Mouse (Mus musculus) heart, adult 11 months (tissue): ENCODE measurements around the gene Strn3.

ENCODE experiments used
- DNase-seq: peaks from one replicate; pipeline ENCODE4 v3.0.0; 2022

Gene Strn3

DNA sequence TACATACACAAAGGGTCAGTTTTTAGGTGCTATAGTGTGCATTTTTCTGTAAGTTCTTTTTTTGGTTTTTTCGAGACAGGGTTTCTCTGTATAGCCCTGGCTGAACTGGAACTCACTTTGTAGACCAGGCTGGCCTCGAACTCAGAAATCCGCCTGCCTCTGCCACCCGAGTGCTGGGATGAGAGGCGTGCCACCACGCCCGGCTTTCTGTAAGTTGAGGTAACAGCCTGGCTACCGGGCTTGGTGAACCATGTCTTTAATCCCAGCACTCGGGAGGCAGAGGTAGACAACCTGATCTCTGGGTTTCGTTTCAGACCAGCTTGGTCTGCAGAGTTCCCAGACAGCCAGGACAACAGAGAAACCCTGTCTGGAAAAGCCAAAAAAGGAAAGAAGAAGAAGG lies 1.2 kb upstream of the Strn3 start:
- DNase-seq: peak; percentile 88

DNA sequence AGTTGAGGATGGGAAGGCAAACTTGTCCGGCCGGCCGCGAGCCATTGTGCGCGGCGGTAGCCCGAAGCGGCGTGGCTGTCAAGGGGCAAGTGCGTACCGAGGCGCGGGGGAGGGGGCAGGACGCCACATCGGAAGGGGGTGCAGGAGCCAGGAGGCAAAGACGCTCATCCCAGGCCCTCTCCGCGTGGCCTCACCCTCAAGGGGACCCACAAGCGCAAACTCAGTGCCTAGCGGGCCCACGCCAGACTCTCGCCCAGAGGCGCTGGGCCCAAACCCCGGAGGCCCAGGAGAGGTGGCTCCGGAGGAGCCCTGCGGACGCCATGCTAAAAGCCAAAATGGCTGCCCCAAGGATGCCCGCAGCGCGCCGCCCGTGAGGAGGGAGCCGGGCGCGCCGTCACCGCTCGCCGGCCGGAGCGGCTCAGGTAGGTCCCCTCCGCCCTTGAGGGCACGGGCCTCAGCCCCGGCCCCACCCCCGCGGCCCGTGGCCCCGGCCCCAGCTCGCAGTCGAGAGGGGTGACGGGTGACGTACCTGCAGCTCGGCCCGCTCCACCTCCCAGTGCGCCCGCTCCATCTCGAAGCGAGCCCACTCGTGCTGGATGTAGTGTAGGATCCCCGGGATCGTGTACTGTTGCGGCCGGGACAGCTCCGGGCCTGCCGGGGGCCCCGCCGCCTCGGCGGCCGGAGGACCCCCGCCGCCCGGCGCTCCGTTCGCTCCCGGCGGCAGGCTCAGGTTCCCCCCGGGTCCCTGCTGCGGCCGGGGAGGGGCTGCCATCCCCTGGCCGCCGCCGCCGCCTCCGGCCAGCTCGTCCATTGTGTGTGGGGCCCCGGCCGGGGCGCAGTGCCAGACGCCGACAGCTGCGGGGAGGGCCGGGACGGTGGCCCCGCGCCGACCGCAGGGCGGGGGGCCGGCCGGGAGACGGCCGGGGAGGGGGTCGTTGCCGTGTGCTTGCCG lies 528 bp downstream of the Strn3 start, which contains the start of gene Ap4s1:
Ap4s1 (plus strand) TSS at position 141 of the 952 bp plus-strand sequence.
- DNase-seq: peak; percentile 98

DNA sequence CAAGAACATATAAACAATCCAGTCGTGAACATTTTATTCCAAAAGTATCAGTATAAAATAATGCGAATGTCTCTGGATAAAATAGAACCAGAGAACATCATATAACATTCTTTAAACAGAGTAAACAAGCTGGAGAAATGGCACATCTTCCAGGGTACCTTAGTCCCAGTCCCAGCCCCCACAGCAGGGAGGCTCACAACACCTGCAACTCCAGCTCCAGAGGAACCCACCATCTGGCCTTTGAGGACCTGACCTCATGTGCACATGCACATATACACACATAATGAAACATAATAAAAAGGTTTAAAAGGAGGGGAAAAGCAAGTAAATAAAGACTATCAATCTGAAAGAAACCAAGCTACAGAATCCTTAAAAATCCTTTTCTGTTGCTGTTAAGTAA lies 3.2 kb downstream of the Strn3 start:
- DNase-seq: peak; percentile 87

DNA sequence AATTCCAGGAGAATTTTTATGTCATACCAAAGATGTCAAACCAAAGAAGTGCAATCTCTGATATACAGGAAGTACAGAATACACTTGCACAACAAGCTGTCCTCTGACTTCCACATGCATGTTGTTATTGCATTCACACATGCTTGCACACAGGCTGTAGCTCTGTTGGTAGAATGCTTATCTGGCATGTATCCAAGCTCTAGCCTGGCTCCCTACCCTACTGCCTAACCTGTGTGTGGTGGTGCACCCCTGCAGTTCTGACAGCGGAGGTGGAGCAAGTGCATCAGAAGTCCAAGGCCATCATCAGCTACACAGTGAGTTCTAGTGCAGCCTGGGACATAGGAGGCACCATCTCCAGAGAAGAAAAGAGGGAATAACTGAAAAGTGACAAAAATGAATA lies 12.9 kb downstream of the Strn3 start:
- peak; percentile 76 for DNase-seq

DNA sequence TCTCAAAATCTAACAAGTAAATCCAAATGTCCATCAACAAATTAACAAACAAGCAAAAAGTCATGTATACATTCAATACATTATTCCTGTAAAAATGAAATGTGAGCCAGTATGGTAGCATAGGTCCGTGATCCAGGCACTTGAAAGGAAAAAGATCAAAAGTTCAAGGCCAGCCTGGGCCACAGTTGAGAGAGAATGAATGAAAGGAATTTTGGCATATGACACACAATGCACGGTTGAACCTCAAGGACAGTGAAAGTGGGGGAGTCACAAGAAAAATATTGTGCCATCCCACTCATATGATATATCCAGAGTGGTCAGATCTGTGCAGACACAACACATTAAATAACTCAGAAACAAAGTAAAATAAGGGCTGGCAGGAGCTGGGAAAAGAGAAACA lies 15.3 kb downstream of the Strn3 start:
- DNase-seq: peak; percentile 41

DNA sequence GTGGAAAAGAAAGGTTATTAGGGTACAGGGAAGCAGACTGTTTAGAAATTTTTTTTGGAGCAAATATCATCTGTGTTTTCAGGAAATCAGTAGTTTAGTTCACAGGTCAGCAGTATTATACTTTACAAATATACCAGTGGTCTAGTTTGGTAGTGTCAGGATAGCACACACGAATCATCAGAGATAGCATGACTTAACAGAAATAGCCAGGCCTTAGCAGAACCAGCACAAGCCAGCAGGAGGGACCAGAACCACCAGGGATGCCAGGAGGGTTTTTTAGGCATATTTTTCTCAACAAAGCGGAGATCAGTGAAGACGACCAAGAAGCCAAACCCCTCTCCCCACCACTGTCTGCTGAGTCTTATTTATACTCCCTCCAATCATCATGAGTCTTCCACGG lies 18.4 kb downstream of the Strn3 start:
- peak; percentile 85 for DNase-seq

DNA sequence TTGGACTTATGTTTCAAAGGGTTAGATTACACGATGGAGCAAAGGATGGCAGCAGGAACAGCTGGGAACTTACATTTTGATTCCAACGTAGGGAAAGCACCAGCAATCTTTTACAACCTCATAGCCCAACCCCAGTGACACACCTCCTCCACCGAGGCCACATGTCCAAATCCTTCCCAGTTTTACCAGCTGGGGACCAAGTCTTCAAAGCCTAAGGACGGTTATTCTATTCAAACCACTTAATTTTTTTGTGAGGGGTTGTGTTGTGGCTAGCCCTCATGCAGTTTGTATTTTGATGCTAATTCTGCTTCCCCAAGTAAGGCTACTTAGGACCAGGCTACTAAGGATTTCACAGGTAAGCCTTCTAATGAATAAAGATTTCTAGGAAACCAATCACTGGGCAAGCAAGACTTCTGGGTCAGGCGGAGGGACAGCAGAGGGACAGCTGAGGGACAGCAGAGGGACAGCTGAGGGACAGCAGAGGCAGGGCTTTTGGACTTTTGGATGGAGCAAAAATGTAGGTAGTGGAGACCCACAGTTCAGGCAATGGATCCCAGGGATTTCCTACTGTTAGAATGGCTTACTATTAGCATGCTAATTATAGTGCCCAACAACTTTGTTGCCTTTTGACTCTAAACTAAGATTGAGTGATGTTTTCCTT lies 20.3 kb downstream of the Strn3 start:
- DNase-seq: peak; percentile 75

DNA sequence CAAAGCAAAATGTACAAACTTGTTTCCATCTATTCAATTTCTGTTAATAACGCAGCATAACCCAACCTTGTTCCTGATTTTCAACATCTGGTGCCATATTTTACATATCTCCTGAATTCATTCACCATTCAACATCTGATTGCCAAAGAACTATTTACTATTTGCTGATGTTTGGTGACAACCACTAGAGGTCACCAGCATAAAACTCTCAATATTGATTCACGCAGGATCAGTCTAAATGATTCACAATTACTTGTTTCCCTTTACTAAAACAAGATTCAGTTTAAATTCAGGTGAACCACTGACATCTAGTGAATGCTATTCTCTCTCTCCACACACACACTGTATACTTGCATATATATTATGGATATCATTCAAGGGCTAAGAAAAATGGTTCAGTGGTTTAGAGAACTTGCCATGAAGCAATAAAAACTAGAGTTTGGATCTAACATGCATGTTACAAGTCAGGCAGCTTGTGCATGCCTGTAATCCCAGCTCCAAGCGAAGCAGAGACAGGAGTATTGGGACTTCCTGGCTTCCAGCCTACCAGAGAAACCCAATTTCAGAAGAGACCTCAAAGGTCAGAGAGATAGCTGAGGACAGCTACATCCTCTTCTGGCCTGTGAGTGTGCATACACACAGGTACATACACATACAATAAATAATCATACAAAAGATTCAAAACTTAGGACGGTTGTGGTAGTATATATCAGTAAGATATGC lies 24.8 kb downstream of the Strn3 start:
- DNase-seq: peak; percentile 70

DNA sequence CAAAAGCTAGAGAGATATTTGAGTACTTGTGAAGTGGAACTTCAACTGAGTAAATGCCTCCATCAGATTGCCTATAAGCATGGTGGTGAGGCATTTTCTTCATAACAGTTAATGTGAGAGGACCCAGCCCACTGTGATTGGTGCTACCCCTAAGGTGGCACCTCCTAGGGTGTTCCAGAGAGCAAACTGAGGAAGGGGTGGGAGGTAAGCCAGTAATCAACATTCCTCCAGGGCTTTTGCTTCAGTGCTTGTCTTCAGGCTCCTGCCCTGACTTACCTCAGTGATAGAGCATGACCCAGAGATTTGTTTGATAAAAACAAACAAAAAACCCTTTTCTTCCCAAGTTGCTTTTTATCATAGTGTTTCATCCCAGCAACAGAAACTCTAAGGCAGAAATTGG lies 27.8 kb downstream of the Strn3 start:
- DNase-seq: peak; percentile 53

DNA sequence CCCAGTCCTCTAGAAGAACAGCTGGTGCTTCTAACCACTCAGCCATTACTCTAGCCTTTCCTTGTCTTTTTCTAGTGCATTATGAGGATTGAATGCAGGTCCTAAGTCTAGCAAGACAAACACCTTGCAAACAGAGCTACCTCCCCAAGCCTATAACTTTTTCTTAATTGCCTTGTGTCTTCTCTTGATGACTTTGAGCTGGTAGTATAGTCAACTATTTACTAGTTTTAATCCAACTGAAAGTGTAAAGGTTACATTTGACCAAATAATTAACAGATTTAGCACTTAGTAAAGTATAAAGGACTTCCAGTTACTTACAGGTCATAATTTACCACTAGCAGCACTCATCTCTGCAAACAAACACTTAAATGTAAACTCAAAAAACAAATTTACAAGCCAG lies 28.7 kb downstream of the Strn3 start:
- DNase-seq: no peak

DNA sequence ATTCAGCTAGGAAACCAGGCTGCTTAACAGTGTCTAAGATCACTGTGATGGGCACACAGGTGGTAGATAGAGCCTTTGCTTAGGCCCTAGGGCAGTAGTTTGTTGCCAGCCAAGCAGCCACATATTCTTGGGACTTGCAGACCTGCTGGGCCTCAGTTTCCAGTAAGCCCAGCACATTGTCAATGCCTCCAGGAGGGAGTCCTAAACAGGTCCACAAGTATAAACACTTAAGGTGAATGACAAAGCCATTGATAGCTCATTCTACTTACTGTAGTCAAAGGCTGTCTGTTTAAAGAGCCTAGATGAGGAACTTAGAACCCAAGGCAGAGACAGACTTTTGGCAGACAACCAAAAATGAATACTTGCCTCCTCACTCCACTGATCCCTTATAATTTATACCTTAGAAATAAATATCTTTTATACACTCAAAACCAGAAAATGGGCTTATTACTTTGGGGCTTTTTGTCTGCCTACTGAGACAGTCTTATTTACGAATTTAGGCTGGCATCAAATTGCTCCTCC lies 35.7 kb downstream of the Strn3 start:
- no peak for DNase-seq

DNA sequence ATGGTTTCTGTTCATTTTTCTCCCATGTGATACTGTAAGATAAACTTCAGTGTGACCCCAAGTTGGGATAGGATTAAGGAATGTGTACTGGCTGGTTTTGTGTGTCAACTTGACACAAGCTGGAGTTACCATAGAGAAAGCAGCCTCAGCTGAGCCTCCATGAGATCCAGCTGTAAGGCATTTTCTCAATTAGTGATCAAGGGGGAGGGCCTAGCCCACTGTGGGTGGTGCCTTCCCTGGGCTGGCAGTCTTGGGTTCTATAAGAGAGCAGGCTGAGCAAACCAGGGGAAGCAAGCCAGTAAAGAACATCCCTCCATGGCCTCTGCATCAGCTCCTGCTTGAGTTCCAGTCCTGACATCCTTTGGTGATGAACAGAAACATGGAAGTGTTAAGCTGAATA lies 42.3 kb downstream of the Strn3 start:
- peak; percentile 51 for DNase-seq

DNA sequence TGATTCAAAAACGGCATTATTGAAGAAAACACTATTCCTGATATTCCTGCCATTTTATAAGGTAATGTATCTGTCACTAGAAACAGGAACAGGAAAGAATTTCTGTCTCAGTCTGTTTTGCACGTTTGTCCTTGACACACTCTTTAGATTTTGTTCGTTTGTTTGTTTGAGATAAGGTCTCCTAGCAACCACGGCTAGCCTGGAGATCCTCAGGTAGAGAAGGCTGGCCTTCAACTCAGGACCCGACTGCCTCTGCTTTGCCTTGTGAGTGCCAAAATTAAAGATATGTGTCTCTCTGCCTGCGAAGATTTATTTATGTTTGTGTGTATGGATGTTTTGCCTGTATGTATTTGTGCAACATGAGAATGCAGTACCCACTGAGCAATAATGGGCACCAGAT lies 49.8 kb downstream of the Strn3 start:
- DNase-seq: peak; percentile 53

DNA sequence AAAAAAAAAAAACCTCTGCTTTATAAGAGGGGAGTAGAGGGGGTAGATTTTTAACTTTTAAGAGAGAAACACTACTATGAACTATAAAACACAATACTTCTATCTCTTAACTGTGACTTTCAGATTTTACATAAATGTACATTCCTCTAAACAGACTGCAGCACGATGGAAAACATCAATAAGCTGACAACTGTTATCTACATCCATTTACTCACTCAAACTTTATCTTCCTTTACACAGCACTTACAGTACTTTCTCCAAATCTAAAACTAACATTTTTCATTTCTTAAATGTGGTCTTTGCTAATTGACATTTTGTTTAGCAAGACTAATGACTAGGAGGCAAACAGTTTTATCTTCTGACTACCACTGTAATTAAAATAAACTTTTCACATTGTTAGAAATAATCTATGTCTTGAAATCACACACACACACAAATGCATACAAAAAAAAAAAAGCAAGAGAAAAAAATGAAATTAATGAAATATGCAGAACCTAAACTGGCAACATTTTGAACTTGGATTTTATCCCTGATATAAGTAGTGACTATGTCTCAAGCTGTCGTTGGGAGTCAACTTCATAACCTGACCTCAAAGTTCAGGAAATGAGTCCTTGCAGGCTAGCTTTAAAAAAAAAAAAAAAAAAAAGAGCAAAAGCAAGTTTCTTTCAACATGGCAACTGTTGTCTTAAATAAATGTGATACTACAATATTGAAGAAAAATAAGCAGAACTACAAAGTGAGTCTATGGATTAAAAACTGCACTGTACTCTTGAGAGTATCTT lies 54.8 kb downstream of the Strn3 start:
- DNase-seq: no peak

DNA sequence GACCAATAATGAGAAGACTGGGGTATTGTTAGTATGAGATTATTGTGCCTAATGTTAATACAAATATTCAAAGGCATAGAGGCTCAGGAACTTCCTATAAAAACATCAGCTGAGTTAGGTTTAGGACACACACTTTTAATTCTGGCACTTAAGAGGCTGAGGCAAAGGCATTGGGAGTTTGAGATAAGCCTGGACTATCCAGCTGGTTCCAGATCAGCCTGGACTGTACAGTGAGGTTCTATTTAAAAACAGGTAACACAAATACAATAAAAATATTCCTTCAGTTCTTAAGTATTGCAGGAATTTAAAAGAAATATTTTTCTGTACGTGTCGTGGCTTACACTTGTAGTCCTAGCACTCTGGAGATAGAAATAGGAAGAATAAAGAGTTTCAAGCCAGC lies 55.4 kb downstream of the Strn3 start:
- DNase-seq: peak; percentile 70

DNA sequence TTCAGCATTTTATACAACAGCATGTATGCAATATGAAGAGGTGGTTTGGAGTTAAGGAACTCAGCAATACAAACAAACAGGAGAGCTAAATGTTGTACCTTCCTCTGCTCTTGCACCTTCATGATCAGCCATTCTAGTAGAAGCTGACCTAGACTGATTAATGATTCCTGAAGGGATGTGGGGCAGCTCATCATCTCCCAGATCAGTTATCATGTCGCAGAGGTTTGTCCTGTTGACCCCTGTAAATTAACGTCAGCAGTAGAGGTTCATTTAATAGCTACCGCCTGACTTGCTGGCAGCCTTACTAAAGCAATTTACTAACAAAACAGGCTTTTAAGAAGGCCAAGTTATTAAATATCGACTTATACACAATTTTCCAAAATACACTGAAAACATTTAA lies 58.2 kb downstream of the Strn3 start:
- DNase-seq: no peak

DNA sequence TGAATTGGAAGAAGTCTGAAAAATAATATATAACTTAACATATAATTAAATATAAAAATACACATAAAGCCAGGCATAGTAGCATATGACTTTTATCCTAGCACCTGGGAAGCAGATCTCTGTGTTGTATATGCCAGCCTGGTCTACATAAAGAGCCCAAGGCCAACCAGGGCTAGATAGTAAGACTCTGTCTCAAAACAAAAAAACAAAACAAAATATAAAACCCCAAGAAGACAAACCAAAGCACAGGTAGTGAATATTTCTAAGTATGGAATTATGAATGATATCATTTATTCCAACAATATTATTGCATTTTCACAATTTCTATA lies 68.4 kb downstream of the Strn3 start:
- peak; percentile 5 for DNase-seq

DNA sequence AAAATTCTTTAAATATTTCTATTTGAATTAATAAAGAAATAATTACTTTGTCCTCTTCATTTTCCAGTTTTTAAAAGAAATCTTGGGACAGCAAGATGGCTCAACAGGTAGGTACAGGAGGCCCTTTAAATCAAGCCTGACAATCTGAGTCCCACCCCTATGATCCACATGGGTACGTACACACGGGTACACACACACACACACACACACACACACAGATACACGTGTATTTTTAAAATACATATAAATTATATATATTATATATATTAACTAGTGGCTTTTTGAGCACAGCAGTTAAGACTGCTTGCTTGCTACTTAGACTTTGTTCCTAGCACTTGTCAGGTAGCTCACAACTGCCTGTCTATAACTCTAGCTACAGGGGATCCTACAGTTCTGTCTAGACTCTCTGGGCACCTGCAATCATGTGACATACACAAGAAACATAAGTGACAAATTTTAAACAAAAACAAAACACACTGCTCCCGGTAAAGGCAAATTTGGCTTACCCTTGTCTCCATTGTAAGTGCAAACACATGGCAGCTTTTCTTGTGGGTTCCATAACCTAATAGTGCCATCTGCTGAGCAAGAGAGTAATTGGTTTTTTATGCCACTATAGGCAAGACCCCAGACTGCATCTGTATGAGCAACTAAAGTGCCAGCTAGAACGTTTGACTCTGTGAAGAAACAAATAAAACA lies 68.9 kb downstream of the Strn3 start:
- DNase-seq: peak; percentile 69

DNA sequence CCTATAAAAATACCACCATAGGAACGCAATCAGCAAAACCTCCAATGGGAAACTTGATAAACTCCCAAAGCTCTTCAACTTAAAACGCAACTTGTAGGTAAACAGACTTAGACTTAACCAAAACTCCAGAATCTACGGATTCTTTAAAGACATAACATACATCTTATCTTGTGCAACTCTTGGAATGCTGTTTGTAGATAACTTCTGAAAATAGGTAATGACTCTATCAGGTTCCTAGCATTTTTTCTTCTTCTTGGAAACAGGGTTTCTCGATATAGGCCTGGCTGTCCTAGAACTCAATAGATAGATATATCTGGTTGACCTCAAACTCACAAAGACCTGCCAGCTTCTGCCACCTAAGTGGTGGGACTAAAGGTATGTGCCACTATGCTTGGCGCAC lies 70.5 kb downstream of the Strn3 start:
- DNase-seq: no peak

DNA sequence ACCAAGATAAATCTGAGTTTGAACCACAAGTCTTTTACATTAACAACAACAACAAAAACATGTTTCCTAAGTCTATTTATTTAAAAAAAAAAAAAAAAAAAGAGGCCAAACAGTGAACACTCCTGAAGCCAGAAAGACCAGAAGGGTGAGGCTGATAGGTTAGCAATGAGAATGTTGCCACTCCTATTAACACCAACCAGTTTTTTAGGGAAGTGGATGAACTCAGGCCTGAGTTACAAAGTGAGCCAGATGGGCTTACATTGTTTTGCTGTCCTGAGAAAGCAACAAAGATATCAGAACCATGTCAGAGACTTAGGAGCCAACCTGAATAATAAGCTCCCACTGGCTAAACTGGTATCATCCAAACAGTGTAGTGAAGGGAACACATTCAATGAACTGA lies 71.1 kb downstream of the Strn3 start:
- peak; percentile 5 for DNase-seq

DNA sequence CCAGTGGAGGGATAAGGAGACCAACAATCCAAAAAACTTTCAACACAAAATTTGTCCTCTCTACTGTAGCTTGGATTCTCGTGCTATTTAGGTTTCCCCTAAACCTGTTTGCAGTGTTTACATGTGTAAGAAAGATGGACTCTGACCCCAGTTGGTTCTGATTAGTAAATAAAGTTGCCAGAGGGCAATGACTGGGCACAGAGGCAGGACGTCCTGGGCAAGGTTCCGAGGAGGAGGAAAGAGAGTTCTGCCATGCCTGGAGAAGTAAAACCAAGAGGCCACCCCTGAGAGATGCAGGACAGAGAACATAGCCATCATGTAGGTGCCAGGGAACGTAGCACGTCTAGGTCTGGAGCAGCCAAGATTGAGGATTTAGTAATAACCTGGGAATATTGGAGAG lies 79.3 kb downstream of the Strn3 start:
- peak; percentile 62 for DNase-seq

DNA sequence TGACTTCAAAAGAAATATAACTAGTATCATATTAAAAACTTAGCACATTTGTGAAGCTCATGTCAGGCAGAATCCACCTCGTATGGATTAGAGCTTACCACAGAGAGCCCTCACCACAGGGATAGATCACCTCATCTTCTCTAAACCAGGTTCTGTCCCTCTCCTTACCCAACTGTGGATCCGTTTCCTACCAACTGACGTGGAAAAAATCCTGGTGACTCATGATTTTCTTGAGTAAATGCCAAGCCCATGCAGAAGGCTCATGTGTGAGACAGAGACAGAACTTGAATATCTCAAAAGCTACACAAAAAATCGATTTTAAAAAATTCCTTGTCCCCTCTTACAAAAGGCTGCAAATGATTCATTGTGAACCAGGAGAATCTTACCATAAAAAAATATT lies 85.6 kb downstream of the Strn3 start:
- peak; percentile 23 for DNase-seq
